Mouse (Mus musculus): ENCODE measurements around the gene Ap2b1.
"Not testable (repeated sequence)": the region's sequence is repeated elsewhere in the genome, so short reads cannot be mapped to it uniquely, and the experiment has no call there.

The Ap2b1 gene

DNA sequence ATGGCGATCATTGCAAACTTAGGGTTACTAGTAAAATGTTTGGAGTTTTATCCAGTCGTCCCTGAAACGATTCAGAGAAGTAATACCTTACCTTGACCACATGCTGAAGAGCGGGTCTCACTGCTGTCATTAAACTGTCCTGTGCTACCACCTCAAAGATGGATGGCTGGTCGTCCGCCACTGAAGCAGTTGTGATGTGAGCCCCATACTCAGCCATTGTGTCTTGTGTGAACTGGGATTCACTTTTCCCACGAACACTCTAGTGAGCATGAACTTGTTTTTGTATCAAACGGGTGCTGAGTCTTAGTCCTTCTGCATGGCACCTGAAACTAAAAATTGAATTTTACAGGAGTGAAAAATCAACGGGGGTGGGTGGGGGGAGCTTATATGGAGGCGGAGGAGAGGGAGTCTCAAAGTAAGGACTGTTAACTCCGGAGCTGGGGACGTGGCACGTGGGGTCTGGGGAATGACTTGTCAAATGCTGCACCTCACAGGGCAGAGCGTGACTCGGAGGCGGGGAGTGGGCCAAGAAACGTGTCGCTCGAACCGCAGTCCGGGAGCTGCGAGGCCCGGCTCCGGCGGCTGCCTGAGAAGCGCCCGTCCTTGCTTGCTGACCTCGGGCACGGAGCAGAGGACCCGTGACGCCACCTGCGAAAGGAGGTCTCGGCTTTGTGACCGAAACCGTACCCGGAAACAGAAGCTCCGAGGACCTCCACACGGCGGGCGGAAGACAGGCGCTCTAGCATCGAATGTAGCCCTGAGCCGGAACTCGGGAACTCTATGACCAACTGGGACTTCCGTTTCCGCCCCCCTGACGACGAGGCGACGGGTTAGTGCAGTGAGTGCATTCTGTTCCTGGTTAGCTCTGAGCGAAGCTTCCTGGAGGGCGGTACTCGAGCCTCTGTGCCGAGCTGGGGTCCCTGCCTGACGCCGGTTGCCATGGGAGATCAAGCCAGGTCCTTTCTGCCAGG, at the start of gene Ap2b1:
Ap2b1 (plus strand) TSS at position 800 of the 971 bp plus-strand sequence.
- DNase-seq, result peak; percentile 96

DNA sequence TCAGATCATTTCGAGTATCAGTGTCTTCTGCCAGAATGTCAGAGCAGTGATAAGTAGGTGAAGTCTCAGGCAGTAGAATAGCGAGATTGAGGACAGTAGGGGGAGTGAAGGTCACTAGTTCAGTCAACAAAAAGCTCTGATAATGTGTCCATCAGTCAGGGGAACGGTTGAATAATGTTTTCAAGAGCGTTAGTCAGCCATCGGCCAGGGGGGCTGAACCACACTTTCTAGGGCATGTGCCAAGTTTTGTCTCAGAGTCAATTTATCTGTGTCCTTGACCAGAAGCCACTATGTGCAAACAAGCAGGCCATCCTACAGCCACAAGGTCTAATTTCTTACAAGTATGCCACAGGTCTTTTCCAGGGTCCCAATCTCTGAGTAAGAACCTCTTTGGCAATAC, 41.6 kb upstream of the Ap2b1 start:
- not testable (repeated sequence) for DNase-seq

- DNase-seq, result no peak
Observed at GRCm38 (mm10) chr11:83262673-83263072, 36.2 kb upstream of the Ap2b1 start.

GRCm38 (mm10) chr11:83263146-83263545, 35.7 kb upstream of the Ap2b1 start:
- DNase-seq, result no peak

GRCm38 (mm10) chr11:83270842-83271150, 28.0 kb upstream of the Ap2b1 start:
- no peak for DNase-seq

DNA sequence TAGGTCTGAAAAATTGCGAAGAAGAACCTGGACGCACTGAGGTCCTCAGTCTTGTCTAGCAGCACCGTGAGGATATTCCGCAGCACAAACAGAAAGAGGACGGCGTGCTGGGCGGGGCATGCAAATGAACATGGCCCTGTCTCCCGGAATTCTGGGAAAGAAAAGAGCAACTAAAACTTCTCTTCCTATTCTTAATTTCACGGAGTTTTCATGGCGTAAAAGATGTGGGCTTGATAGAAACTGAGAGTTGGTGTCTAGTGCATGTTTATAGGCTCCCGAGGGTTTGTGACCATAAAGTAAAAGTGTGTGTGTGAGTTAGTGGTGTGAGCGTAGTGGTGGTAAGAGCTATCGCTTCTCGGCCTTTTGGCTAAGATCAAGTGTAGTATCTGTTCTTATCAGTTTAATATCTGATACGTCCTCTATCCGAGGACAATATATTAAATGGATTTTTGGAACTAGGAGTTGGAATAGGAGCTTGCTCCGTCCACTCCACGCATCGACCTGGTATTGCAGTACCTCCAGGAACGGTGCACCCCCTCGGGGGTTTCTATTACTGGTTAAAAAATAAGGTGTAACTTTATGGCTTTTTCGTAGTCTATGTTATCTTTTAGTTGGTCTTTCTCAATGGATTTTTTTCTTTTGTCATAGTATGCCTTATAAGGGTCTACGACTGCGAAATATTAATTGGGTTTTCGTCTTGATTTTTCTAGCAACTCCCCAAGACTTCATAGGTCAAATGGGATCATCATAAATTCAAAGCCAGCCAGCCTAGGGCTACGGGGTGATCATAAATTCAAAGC, 27.5 kb upstream of the Ap2b1 start:
- DNase-seq, result peak; percentile 81 to 83

DNA sequence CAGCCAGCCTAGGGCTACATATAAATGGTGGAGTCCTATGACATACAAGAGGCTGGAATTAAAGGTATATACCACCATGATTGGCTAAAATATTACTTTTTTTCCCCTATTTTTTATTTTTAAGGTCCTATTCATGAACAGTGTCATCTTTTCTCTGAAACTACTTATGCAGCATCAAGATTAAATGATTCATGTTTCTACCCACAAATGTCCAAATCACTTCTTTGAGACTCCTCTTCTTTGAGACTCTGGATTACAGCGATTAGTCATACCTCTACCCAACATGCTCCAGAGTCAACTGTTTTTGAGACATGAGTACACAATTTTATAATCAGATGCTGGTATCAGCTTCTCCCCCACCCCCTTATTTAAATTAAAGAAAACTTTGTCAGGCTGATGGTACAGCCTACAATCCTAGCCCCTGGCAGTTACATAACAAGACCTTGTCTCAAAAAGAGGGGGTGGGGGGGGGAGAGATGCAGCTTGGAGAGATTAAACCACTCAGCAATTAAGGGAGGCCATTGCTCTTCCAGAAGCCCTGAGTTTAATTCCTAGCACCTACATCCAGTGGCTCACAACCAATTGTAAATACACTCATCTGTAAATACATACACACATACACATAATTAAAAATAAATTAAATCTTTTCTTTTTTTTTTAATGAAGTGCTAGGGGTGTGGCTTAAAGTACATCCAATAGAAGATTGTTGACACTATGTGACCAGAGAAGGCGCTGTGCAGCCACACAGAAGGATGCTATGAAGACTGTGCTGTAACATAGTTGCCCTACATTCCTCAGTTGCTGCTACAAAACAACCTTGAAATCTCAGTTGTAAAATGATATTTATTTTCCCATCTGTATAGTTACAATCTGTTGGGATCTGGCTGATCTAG, 26.6 kb upstream of the Ap2b1 start:
- DNase-seq, result peak in 1 of 2 experiments; percentile 26

DNA sequence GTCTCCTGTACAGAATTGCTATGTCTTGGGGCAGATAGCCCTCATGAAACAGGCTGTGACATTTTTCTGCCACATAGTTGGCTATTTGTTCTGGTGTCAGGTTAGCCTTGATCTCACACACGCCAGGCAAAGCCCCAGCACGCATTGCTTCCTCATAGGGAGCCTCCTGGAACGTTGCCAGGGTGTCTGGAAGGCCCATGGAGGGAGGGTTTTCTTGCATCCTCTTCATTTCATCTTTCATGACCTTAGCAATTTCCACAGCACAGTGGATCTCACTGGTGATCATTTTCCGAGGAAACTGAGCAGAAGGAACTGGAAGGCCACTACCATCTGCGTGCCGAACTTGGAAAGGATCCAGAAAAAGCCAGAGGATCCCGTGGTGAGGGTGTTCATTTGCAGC, 22.6 kb upstream of the Ap2b1 start:
- no peak for DNase-seq

DNA sequence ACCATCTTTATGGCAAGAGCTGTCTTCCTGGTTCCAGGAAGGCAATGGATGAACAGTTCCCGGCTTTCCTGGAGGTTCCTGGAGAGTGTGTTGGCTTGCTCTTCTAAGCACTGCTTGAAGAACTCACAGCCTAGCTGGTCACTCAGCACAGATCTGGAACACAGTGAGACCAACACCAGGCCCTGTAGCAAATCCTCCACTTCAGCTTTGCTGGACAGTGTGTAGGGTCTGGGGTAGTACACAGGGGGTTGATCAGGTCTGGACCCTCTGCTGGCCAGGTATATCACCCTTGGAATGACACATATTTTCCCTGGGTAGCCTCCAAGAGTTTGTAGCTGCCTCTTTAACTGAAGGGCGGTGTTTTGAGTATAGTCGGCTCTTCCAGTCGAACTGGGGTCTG, 19.8 kb upstream of the Ap2b1 start:
- no peak for DNase-seq

- DNase-seq, result peak in 1 of 2 experiments; percentile 16
Observed at GRCm38 (mm10) chr11:83279691-83280090, 19.1 kb upstream of the Ap2b1 start.

GRCm38 (mm10) chr11:83282084-83282483, 16.7 kb upstream of the Ap2b1 start:
- DNase-seq, result no peak

DNA sequence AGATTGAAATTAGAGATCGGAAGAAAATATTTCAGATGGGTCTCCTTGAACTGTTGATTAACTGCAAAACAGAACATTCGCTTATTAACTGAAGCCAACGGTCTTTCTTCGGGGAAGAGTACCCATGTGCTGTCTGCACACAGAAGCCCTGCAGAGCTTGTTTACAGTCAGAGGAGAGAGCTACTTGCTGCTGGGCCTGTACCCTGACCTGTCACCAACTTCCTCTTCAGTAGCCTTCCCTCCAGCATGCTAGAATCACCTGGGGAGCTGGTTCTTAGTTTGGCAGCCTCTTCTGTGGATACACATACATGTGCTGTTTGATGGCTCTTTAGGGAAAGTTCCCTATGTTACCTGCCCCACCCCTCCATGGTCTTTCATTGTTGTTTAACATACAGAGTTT, 13.2 kb upstream of the Ap2b1 start:
- no peak for DNase-seq

DNA sequence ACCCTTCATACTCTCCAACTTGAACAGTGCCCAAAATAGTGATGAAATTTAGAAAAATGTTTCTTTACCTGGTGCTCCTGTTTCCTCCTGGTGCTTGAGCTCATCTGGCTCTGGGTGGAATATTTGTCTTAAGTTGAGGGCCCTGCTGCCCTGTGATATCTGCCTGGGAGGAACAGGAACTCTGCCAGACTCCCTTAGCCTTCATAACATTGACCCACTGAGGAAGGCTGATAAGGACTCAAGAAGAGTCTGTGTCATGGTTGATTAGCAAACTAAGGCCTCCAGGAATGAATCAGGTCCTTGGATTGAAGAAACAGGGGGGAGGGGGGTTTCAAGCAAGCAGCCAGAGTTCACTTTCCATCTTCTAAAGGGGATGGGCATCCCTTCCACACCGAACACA, 12.3 kb upstream of the Ap2b1 start, which contains the start of gene Slfn14:
Slfn14 (minus strand) TSS at position 161 of the 400 bp plus-strand sequence.
- DNase-seq, result no peak

- no peak for DNase-seq
Observed at GRCm38 (mm10) chr11:83289036-83289435, 9.8 kb upstream of the Ap2b1 start.

- no peak for DNase-seq
Observed at GRCm38 (mm10) chr11:83289633-83290032, 9.2 kb upstream of the Ap2b1 start.

DNA sequence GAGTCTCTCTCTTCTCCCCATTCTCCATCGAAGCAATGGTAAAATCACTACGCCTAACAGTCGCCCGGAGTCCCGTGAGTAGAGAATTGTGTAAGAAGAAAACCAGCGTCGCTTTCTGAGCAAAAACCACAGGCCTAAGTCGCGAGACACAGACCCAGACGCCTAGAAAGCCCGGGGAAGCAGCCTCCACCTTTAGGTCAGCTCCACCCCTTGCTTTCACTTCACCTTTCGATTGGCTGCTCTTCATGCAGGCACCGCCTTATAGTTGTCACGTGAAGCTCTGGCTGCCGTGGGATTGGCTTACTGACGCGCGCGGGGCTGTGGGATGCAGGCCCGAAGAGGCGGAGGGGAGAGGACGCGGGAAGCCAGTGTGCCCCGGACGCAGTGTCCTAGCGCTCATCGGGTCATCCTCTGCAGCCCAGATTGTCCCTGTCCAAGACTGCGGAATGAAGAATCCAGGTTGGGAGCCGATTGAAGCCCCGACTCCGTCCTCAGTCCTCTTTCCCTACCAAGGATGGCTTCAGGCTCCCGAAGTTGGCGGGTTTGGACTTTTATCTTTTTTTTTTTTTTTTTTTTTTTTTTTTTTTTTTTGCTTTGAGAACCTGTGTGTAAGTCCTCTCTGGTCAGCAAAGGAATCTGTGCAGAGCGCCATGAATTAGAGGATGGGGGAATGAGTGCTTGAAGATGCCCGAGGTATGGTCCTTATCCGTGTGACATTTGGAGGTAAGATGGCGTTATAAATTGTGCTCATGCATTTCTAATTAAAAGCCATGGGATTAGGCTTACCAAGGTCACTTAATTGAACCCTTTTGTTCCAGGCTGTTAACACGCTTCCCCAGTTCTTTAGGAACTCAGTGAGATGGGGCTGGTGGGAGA, 7.2 kb upstream of the Ap2b1 start:
- DNase-seq, result peak; percentile 96 to 97

- DNase-seq, result no peak
Observed at GRCm38 (mm10) chr11:83292251-83292587, 6.6 kb upstream of the Ap2b1 start.

DNA sequence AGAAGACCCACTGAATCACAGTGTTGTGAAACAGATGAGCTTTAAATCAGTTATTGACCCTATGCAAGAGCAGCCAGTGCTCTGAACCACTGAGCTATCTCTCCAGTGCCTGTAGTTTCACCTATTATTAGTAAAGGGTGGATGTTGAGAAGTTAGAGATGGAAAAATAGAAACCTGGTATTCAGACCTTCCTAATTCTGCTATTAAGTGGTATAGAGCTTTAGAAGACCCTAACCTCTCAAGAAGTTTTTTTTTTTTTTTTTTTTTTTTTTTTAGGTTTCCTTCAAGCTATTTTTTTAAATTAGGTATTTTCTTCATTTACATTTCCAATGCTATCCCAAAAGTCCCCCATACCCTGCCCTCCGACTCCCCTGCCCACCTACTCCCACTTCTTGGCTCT, 5.6 kb upstream of the Ap2b1 start:
- no peak for DNase-seq

- no peak for DNase-seq
Observed at GRCm38 (mm10) chr11:83294133-83294532, 4.7 kb upstream of the Ap2b1 start.

DNA sequence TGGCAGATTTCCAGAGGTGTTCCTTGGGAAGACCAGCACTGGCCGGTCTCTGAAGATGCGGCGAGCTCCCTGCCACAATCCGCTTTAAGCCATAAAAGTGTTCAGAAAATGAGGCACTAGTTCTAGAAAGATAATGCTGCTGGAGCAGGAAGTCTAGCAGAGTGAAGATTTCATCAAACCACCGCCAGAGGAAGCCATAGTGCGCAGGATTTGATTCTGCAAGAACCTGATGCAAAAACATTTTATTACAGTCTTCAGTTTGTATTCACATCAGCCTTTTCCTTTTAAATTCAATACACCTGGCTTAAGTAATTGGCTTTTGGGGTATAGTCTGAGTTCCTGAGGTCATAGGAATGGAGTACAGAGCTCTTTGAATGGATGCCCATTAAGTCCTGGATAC, 1.0 kb upstream of the Ap2b1 start:
- no peak for DNase-seq

- no peak for DNase-seq
Observed at GRCm38 (mm10) chr11:83299724-83300123, 900 bp downstream of the Ap2b1 start.

DNA sequence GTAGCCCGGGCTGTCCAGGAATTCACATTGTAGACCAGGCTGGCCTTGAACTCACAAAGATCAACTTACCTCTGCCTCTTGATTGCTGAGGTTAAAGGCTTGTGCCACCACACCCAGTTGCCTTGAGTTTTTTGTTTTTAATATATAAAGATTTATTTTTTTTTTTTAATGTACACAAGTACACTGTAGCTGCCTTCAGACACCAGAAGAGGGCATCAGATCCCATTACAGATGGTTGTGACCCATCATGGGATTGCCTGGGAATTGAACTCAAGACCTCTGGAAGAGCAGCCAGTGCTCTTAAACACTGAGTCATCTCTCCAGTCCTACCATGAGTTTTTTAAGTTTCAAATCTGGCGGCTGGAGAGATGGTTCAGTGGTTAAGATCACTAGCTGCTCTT, 2.6 kb downstream of the Ap2b1 start:
- no peak for DNase-seq

Measured in lung, adult 18-20 months (tissue).